Mouse (Mus musculus): ENCODE measurements around the gene Gm45618.
A peak's percentile ranks its signal among the peaks of the same experiment; 100 is the strongest.

Gene Gm45618

DNA sequence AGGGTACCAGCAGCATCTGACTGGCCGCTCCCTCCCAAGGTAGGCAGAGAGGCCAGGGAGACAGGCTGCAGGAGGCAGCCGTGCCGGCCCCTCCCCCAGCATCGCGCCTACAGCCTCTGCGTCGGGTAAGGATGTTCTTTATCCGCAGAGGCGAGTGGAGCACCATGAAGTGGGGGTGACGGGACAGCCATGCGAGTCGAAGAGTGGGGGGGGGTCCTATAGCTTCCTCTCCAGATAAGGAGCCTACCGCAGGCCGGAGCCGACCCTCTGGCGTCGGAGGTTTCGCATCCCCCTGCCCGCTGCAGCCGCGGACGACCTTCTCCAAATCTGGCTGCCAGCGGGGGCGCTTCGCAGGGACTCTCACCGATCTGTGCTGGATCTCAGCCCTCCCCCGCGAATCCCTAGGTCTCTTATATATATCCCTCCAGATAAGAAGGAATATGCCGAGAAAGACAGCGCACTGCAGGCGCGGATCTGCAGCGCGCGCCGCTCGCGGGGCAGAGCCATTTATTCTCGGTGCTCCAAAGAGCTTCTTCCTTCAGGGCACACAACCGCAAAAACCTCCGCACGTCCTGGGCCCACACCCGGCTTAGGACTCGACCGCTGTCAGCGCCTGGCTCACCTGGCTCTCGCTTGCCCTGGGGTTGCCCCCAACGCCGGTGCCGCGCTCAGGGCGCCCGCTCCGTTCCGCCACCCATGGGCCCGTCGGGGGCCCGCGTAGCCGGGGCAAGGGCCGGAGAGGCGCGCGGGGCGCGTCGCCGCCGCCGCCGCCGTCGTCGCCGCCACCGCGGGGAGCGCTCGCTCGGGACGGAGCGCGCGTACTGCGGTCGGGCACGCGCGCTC is 26.0 kb downstream of the Gm45618 start:
- peak; percentile 60 for DNase-seq (ENCODE audit: low spot score)

DNA sequence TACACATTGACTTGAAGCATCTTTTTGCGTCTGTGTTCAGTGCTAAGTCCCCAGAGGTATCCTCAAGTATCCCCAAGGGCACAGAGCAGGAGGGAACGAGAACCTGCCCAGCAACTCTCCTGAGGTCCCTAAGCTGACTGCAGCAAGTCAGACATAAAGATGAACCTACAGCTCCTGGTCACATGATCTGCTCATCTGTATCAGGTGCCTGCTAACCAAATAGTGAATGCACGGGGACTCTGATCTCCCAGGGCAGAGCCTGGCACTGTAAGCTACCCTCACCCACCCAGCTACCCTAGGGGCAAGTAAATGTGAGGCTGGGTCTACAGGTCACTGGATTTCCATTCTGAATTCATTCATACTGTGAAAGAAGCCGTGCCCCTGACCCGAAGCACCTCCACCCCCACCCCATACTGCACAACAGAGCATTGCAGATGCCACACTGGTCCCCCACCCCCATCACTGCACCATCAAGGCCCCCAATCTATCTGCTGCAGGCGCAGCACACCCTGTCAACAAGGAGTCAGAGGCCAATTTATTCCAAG is 26.8 kb downstream of the Gm45618 start:
- no peak for DNase-seq (ENCODE audit: low spot score)

DNA sequence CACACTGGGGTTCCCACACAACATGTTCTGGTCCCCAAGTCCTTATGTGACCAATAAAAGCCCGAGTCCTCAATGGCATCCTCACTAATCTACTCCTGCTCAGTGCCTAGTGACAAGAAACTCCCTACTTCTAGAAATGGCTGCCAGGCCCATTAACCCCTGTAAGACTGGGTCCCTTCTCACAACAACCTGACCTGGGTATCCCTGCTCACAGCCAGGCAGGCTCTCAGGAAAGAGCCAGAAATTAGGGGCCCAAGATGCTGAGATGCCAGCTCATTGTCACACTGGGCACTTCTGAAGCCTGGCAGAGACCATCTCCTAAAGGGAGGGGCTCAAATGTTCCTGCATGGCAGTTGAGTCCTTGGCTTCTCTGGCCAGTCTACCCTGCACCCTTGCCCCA is 27.5 kb downstream of the Gm45618 start:
- DNase-seq (ENCODE audit: low spot score), result no peak

DNA sequence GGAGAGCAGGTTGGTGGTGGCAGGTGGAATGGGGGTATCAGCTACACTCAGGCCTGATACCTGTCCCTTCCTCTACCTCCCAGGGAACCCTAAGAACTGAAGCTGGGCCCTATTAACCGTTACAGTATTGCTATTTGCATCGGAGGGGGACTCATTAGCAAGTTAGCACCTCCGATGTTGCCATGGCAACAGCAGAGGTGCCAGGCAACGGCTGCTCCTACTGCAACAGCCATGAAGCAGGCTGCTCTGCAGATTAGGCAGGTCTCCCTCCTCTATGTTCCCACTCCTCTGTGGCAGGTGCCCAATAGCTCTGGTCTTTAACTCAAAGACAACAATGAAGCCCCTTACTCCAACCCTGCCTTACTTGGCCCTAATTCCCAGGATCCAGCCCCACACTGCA is 28.7 kb downstream of the Gm45618 start:
- DNase-seq (ENCODE audit: low spot score), result no peak

DNA sequence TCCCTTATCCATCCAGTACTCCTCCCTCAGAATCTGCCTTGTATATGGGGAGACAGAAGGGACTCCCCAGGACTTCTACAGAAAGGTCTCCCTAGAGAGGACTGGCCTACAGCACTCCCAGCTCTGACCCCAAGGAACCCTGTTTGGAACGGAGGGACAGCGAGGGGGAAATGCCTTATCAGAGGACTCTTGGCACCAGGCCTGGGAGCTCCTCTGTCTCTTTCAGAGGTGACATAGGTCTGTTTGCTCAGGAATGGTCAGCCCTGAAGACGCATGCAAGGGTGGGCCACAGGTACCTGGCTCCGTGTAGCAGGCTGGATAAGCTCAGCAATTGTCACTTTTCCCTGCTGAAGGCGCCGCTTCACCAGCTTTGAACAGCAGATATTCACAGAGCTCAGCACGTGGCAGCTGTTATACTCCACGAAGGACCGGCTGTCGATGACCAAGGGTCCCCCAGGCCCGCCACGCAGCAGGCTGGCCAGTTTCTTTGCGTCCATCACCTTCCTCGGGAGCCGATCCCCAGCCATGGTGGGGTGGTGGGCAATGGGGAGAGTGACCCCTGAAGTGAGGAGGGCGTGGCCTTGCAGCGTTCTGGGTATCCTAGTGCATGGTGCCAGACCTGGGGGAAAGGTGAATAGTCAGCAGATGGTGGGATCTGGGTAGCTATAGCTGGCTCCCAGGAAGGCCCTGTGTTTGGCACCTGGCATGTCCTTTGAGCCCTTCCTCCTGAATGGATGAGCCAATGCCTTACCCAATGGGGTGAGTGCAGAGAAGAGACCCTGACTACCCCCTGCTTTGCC is 30.7 kb downstream of the Gm45618 start:
- no peak for DNase-seq (ENCODE audit: low spot score)

DNA sequence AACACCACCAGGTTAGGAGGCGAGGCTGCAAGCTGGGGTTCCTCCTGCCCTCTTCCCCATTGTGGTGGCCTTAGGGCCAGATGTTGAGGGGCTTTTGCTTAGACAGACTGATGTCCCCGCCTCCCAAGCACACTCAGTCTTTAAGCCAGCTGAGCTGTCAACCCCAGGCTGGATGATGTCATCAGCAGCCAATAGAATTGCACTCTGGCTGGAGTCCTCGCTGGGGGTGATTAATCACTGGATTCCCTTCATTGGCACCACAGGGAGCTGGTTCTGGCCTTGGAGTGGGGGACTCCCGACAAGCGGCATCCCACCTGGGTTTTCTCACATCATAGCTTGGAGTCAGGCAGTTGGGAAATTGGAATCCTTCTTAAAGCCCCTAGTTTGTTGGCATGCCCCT is 31.6 kb downstream of the Gm45618 start:
- no peak for DNase-seq (ENCODE audit: low spot score)

DNA sequence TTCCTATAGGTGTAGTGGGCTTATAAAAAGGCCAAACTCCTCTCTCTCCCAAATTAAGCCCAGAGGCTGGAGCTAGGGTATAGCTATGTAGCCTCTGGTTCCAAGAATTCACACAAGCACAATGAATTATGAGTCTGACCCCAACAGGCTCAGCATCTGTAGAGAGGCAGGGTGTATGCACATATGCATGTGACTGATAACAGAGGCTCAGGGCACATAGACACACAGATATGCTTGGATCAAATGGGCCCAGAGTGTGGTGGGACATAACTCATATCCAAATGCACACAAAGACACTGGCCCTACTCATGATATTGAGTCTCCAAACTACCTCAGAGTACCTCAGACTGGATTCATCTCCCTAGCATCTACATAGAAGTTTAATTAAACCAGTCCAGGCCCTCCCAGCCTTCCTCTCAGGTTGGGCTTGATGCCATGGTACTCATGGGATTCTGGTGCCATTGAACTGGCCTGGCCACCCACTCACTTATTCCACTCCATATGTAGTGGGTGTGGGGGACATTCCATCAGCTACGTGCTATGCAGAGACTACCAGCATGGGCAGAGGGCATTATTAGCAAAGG is 33.4 kb downstream of the Gm45618 start:
- DNase-seq (ENCODE audit: low spot score), result no peak

DNA sequence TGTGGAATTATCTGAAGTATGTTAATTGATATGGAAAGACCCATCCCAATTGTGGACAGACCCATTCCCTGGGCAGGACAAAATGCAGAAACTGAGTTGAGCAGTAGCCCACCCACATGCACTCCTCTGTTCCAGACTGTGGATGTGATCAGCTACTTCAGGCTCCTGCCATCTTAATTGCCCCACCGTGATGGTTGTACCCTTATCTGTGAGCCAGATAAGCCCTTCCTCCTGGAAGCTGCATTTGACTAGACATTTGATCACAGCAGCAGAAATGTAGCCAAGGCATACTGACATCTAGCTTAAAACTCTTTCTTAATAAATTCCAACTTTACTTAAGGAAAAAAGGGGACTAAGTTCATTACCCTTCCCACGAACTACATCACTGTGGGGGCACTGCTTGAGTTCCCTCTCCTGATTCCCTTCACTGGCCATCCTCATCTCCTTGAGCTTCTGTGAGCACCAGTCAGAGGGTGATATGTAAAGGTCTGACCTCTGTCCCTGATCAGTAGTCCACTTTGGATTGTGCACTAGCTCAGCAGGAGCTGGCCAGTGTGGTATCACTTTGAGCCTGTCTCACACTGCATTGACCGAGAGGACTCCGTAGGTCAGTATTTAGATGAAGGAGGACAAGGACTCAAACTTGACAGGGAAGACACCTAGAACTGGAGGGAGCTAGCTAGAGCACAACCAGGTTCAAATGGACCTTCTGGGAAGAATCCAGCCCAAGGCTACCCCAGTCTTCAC is 34.2 kb downstream of the Gm45618 start:
- DNase-seq (ENCODE audit: low spot score), result no peak

DNA sequence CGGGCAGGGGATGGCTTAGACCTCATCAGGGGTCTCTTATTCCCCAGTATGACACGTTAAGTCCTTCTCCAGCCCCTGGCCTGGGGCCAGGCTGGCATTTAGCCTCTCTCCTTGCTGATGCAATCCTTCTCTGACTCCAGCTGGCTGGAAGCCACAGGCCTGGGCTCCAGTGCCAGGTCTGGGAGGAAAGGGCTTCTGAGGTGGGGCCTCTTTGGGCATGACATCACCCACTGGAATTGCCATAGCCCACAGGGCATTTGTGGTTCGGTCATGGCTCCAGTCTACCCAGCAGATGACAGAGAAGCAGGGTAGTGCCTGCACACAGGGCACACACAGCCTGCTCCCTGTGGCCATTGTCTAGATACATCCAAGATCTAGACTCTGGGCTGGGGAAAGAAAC is 35.7 kb downstream of the Gm45618 start:
- DNase-seq (ENCODE audit: low spot score), result peak; percentile 70

DNA sequence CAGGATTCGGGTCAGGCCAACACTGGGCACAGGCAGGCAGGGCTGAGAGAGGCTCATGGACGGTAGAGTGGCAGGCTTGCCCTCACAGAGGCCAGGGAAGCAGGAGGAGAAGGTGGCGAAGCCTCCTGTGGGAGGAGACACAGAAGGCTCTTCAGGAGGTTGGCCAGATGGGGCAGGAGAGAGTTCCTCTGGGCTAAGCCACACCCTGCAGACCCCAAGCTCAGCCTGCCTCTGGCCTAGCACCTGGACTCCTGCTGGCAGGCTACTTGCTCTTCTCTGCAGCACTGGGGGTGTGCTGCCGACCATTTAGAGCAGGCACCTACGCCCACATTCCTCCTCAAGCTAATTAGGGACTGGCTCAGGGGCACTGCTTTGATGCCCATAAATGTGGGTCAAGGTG is 36.1 kb downstream of the Gm45618 start:
- no peak for DNase-seq (ENCODE audit: low spot score)

DNA sequence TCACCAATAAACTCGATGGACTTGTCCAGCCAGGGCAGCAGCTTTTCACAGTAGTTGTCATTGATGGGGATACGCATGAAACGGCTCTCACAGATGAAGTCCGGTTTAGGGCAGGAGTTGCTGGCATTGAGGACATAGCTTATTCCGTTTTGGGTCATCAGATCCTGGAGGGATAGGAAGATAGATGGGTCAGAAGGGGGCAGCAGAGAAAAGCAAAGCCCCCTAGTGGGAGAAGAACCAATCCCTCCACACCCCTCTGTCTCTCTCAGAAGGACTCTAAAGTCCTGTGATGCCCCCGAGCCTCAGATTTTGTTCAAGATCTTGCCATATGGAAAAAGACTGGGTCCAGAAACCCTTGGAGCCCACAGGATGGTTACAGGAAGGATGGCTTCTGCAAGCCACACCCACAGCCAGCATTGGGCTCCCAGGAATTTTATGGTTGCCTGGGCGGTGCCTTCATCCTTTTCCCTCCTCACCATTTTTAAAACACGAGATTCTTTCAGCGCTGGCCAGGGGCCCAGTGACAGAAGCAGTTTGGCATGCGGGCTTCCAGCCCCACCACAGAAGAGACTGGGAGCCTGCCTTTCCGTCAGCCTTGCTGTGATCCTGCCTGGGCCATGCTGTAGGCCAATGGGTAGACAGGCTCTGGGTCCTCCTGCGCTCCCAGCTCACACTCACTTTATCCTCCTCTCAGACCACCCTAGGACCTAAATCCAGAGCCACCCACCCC is 36.8 kb downstream of the Gm45618 start:
- DNase-seq (ENCODE audit: low spot score), result no peak

DNA sequence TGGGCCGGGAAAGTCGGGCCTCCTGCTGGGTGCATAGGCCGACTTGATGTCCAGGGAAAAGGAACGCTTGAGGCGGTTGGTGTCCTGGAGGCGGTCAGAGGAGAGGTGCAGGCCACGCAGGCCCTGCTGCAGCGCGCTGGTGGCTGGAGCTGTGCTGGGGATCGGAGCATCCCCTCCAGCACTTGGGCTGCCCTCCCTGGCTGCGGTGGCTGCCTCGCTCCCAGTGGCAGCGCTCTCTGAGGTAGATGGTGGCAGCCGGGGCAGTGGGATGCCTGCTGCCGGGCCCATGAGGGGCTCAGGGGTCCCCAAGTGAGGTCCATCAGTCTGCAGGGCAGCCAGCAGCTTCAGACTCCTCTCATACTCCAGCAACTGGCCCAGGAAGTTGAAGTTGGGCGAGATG is 37.9 kb downstream of the Gm45618 start:
- no peak for DNase-seq (ENCODE audit: low spot score)

DNA sequence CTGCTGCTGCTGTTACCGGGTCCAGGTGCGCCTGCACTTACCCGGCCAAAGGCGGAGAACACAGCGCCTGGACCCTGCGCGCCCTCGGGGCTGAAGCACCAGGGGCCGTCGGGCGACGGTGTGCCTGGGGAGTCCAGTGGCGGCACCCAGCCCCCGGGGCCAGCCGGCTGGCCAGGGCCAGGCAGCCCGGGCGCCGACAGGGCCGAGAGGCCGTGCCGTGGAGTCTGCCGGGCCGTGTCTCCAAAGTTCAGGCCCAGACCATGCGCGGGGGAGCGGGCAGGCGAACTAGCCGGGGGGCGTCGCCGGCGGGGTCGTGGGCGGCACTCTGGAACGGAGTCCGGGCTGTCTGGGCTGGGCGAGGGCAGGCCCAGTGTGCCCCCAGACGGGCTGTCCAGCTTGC is 38.4 kb downstream of the Gm45618 start:
- DNase-seq (ENCODE audit: low spot score), result no peak

DNA sequence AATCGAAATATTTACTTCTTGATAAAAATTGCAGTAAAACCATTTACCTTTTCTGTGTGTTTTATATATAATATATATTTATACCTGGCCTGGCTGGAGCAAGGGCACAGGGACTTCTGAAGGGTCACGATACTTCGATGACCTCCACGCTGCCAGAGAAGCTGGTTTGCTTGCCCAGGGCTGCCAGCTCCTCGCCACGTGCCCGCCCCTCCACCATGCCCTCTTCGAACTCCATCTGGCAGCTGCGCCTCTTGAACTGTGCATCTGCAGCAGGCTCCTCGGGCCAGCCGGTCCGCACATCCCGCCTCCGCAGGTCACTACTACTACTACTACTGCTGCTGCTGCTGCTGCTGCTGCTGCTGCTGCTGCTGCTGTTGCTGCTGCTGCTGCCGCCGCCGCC is 38.8 kb downstream of the Gm45618 start:
- no peak for DNase-seq (ENCODE audit: low spot score)

DNA sequence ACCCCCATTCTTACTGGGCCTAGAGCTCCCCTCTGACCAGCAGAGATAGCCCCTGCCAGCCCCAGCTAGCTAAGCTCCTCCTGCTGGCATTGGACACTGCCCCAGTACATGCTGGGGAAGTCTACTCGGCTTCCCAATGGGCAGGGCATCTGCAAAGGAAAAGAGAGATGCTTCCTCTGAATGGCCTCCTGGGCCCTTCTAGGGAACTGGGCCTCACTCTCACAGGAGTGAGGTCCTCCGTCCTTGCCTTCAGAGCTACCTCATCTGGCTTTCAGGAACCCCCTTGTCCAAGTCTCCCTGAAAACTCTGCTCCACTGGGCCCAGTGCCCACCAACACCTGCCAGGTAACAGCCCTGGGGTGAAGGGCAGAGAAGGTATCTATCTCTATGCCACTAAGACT is 39.7 kb downstream of the Gm45618 start:
- DNase-seq (ENCODE audit: low spot score), result no peak

DNA sequence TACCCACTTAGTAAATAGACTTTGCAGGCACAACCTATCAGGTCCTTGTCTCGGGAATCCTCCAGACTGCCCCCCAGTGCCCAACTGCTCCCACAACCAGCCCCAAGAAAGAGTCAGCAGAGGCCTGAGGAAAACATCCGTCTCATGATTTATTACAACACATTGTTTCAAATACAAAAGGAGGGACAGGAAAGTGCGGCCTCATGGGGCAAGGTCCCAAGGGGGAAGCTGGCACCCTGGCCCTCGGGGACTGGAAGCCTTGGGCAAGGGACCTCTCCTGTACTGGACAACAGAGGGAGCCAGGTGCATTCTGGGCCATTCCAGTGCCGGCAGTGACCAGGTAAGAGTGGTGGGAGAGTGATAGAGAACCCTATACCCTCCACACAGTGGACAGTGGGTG is 41.2 kb downstream of the Gm45618 start:
- DNase-seq (ENCODE audit: low spot score), result no peak

DNA sequence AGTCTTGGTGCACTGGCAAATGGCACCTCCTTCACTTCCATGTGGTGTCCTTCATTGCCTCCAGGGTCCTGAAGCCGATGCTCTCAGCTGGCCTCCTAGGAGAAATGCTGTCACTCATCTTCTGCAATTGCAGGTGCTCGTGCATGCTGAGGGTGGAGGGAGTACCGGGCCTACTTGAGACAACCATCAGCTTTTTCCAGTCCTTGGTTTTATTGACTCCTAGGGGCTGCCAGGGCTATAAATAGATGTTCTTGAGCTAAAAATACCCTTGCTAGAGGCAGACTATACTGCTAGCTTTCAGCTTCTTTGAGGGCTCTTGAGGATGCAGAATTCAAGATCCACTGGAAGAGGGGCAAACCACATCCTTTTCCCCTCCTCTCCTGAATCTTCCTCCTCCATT is 43.4 kb downstream of the Gm45618 start:
- DNase-seq (ENCODE audit: low spot score), result no peak

DNA sequence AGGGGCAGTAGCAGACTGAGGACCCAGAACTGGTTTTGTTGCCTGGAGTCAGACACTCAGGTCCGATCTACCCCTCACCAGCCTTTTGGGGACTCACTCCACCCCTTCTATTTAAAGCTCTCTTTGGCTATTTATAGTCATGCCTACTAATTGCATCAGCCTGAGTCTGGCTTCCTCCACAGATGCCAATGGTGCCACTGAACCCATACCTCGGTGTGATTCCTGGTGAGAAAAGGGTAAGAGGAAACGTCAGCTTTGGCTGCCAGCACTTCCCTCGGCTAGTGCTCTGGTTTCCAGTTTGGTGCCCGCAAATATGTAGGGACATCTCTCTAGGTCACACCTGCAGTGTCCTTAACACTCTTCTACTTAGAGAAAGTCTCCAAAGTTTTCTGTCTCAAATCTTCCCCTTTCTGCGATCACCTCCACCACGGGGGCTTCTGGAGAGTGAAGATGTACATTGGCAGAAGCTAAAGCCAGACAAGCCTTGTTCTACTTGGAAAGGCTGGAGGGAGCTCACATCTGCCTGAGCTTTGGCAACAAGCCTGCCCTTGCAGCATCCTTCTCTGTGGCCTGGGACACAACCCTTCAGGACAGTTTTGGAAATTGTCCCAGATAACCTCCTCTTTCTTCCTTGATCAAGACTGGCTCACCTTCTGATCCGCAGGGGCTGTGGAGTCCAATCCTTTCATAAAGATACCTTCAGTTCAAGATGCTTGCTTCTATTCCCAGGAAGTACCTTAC is 46.2 kb downstream of the Gm45618 start:
- no peak for DNase-seq (ENCODE audit: low spot score)

DNA sequence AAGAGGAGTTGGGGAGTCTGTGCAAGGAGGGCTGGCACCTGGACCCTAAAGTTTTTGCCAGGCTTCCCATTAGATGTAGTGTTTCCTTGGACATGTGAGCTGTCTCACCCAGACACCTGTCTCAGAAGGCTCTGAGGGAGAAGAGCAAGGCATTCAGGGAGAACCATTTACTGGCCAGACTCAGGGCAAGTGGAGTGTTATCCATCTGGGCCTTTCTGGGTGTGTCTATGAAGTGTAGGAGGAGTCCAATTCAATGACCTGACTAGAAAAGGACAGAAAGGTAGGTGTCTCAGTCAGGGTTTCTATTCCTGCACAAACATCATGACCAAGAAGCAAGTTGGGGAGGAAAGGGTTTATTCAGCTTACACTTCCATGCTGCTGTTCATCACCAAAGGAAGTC is 48.8 kb downstream of the Gm45618 start:
- DNase-seq (ENCODE audit: low spot score), result no peak

DNA sequence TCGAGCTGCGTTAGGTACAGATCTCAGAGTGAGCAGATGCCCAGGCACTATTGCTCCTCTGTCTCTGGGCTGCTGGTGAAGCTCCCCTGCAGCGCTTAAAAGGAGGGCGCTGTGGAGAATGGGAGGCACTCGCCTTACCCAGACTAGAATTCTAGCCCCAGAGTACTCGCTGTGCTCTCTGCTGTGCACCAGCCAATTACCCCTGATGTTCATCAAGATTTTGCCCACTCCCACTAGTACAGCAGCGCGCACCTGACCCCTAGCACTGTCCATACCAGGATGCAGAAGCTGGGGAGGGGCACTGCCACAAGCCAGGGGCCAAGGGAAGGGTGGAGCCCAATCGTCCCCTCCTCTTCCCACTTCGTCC is 49.3 kb downstream of the Gm45618 start:
- DNase-seq (ENCODE audit: low spot score), result no peak
